Mouse (Mus musculus) ES-Bruce4 (cell line): ENCODE measurements around the gene Fez1. TPM values are rescaled to one million over a fixed set of nuclear protein-coding genes. Genes with fewer than 3 reads are reported as not detected.

Experiments
- H3K27ac ChIP-seq: 2 replicates; pipeline ENCODE4 v1.5.1; 2012; ENCODE audit warnings: low read length, inconsistent platforms; ENCODE audit not compliant: insufficient read depth
- H3K27me3 ChIP-seq: 2 replicates; pipeline ENCODE4 v1.6.1; 2012; ENCODE audit warnings: mild to moderate bottlenecking, low read length, inconsistent platforms; ENCODE audit not compliant: control insufficient read depth, poor library complexity, insufficient read depth, severe bottlenecking
- H3K36me3 ChIP-seq: 2 replicates; pipeline ENCODE4 v1.6.1; 2012; ENCODE audit warnings: inconsistent platforms, mild to moderate bottlenecking, low read length, moderate library complexity; ENCODE audit not compliant: control insufficient read depth, poor library complexity, insufficient read depth, severe bottlenecking
- H3K4me1 ChIP-seq: one replicate; pipeline ENCODE4 v1.8.1; 2011; ENCODE audit warnings: low read length; ENCODE audit not compliant: control insufficient read depth, insufficient read depth
- H3K4me3 ChIP-seq: 2 replicates; pipeline ENCODE4 v1.5.1; 2011; ENCODE audit warnings: low read depth, mild to moderate bottlenecking, low read length
- H3K9ac ChIP-seq: 2 replicates; pipeline ENCODE4 v1.6.1; 2012; ENCODE audit warnings: low read depth, mild to moderate bottlenecking, inconsistent platforms; ENCODE audit not compliant: poor library complexity, severe bottlenecking
- H3K9me3 ChIP-seq: replicated peaks from 2 replicates; pipeline ENCODE4 v1.6.1; 2012; ENCODE audit warnings: mild to moderate bottlenecking, low read length, inconsistent platforms; ENCODE audit not compliant: control insufficient read depth, poor library complexity, insufficient read depth, severe bottlenecking
- CTCF ChIP-seq: IDR thresholded peaks from one replicate; pipeline ENCODE4 v1.8.1; 2011; ENCODE audit warnings: low read depth, low read length
- EP300 ChIP-seq: IDR thresholded peaks from 2 replicates; pipeline ENCODE4 v1.6.1; 2011; ENCODE audit warnings: low read depth, low read length; ENCODE audit not compliant: insufficient read depth
- POLR2A ChIP-seq: IDR thresholded peaks from one replicate; pipeline ENCODE4 v1.8.1; 2011; ENCODE audit warnings: low read length; ENCODE audit not compliant: insufficient read depth
- polyA plus RNA-seq: library from polyadenylated mRNA; stranded (reverse); fragments of >200 nt; gene quantifications from 2 replicates; pipeline ENCODE4 v1.2.4, GENCODE M21; 2011; ENCODE audit warnings: low read depth; ENCODE audit not compliant: missing spikeins, insufficient read depth, insufficient read length

Gene Fez1
- polyA plus RNA-seq, 1 experiment, result 2.4 TPM

DNA sequence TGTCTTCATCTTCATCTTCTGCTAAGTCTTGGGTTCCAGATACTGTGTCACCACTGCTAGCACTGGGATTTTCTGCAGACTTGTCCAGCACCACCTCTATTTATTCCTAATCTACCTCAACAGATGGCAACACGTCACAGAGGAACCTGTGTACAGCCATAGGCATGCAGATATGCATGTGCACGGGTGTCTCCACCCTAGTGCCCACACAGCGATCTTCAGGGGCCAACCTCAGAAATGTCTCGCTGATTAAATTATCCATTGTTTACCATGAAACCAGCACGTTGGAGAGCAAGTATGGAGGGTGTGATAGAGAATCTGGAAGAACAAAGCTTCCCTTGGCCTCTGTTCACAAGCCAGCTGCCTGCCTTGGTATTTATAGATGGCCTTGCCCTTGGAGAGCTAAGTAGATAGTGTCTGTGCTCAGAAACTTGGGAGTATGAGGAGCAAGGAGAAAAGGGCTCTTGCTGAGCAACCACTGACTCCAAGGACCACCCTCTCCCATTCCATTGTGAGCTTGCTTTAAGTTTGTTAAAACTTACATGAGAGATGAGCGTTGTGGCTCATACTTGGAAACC lies 71.8 kb downstream of the Fez1 start:
- Histone ChIP-seq H3K4me3 (no peak overlapping the region), H3K27ac (no peak overlapping the region), H3K9me3 (no peaks in the 10 kb centered on the region), H3K27me3 (no peaks in the 10 kb centered on the region), H3K4me1 (no peaks in the 10 kb centered on the region), H3K9ac (no peak overlapping the region), H3K36me3 (no peaks in the 10 kb centered on the region)
- no peak for TF ChIP-seq CTCF
- no peak for TF ChIP-seq POLR2A
- TF ChIP-seq EP300, result no peak

DNA sequence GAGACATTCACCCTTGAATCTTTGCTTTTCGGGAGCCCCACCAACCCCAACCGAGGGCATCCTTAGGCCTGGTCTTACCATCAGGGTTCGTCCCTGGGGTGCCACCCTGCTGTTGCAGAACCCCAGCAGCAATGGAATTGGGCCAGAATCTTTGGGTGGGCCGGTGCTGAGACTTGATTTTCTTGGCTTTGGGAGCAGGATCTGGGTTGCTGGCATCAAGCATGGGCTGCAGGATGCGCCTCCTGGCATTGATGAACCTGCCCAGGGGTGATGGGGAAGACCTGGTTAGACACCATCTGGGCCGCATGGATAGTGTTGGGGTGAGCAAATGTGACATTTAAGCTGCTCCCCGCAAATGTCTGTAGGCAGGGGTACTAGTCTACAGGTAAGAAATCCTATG lies 72.6 kb downstream of the Fez1 start:
- H3K27ac ChIP-seq, result no peak overlapping the region
- no peak for TF ChIP-seq POLR2A
- TF ChIP-seq CTCF, result no peak
- no peak for TF ChIP-seq EP300
- no peak overlapping the region for H3K9ac ChIP-seq
- no peaks in the 10 kb centered on the region for H3K27me3 ChIP-seq
- H3K4me3 ChIP-seq, result no peak overlapping the region
- H3K4me1 ChIP-seq, result no peaks in the 10 kb centered on the region
- no peaks in the 10 kb centered on the region for H3K9me3 ChIP-seq
- no peaks in the 10 kb centered on the region for H3K36me3 ChIP-seq

DNA sequence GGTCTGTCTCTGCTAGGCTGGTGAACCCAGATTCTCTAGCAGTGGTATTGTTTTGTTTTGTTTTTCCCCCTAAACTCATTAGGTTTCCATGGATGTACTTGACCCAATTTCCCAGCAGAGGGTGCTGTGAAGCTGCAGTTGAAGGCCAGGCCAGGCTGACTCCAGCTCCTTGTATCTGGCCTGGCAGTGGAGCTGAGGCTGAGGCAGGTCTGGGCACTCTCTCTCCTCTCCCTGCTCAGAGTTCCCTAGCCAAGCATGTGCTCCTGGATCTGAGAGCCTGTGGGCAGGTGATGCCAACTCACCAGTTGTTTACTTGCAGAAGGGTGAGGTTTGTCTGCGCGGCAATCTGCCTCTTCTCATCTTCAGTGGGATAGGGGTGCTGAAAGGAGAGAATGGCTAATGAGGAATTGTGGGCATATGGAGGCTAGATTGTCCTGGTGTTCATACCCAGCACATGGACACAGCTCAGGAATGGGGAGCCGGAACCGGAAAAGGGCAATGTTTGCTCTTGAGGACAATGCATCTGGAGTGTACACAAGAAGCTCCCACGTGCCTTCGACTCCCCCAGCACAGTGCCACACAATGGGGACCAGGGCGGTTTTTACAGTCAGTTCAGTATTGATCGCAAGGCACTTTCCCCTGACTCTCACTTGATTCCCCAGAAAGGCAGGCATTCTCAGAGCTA lies 73.5 kb downstream of the Fez1 start:
- H3K4me1 ChIP-seq, result no peaks in the 10 kb centered on the region
- peak; percentile 86 for TF ChIP-seq CTCF
- TF ChIP-seq EP300, result no peak
- H3K27ac ChIP-seq, result no peak overlapping the region
- H3K36me3 ChIP-seq, result no peaks in the 10 kb centered on the region
- H3K4me3 ChIP-seq, result no peak overlapping the region
- H3K9me3 ChIP-seq, result peaks cover under 1% of the 10 kb centered on the region; the same call in 1 of the 2 replicates
- no peak overlapping the region for H3K9ac ChIP-seq
- no peaks in the 10 kb centered on the region for H3K27me3 ChIP-seq

DNA sequence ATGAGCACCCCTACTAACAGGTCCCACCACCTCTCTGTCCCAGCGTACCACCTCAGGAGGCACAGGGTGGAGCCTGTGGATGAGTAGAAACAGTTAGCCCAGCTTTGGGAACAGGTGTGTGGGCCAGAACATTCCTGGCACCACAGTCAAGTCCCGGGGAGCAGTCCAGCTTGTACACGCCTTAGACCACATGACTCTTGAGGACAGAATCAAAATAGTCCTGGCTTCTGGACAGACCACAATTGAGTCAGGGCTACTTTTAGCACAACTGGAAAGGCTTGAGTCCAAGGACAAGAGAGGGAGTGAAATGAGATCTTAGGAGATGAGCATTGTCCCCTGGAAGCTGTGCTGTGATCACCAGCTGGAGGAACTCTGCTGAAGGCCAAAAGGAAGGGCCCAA lies 76.9 kb downstream of the Fez1 start:
- no peak overlapping the region for H3K9ac ChIP-seq
- H3K27ac ChIP-seq, result no peak overlapping the region
- peaks cover 14% of the 10 kb centered on the region for H3K9me3 ChIP-seq
- no peak for TF ChIP-seq POLR2A
- no peak for TF ChIP-seq EP300
- no peak for TF ChIP-seq CTCF
- no peaks in the 10 kb centered on the region for H3K36me3 ChIP-seq
- H3K27me3 ChIP-seq, result no peaks in the 10 kb centered on the region
- no peak overlapping the region for H3K4me3 ChIP-seq
- H3K4me1 ChIP-seq, result no peaks in the 10 kb centered on the region

DNA sequence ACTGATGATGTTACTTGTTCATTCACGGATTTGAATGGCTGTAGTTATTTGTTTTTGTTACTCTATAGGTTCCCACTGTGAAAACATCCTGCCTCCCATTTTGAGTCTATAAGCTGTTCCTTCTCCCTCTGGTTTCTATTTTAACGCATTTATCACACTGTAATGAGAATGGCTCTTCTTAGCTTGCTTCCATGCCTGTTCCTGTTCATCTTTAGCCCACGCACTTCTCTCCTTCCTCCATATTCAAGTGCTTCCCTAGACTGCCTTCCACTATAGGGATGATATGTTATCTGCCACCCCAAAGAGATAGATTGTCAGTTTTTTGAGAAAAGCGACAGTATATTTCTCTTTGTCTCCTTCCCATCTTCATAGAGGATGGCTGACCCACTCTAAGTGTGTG lies 78.8 kb downstream of the Fez1 start:
- TF ChIP-seq CTCF (no peak), EP300 (no peak), POLR2A (no peak)
- H3K27ac ChIP-seq, result no peak overlapping the region
- H3K36me3 ChIP-seq, result no peaks in the 10 kb centered on the region
- H3K9ac ChIP-seq, result no peak overlapping the region
- no peaks in the 10 kb centered on the region for H3K4me1 ChIP-seq
- H3K27me3 ChIP-seq, result no peaks in the 10 kb centered on the region
- H3K4me3 ChIP-seq, result no peak overlapping the region
- H3K9me3 ChIP-seq, result peaks cover 14% of the 10 kb centered on the region

DNA sequence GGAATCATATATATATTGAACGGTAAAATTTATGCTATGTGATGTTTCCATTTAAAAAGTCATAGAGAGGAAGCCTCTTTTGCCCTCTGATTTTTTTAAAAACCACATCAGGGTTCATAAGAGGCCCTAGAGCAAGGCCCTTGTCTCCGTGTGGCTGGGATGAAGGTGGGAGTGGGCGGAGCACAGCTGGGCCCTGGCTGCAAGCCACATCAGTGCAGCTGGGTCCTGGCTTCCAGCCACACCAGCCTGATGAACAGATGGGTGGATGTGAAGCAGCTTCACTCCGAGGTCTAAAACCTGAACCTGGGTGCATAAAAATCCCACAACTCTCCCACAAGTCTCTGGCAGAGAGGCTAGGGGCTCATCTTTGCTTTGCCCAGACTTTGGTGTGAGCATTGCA lies 83.8 kb downstream of the Fez1 start:
- Histone ChIP-seq H3K9me3 (peaks cover 10% of the 10 kb centered on the region), H3K36me3 (no peaks in the 10 kb centered on the region), H3K27ac (no peak overlapping the region), H3K27me3 (no peaks in the 10 kb centered on the region), H3K4me1 (no peaks in the 10 kb centered on the region), H3K4me3 (no peak overlapping the region), H3K9ac (no peak overlapping the region)
- no peak for TF ChIP-seq EP300
- TF ChIP-seq POLR2A, result no peak
- TF ChIP-seq CTCF, result no peak
